1 mouse cellular context compared by ENCODE assay signal in the genomic region with DNA sequence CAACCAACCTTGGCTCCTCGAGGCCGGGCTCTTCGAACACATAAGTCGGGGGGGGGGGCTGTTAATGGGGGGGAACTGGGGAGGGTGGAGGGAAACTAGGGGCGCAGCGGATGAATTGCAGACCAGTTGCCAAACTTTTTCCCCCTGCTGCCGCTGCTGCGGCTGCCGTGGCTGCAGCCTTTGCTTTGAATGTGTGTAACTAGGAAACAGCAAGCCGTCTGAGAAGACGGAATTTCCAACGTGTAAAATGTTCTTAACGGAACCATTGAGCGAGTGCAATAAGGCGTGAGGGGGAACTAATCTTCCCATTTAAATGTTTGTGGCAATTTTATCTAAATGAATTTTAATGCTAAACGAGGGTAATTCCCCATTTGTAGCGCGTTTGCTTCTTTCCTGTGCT.
TF ChIP-seq lines count a peak whose summit lies in the region.

No protein-coding gene starts in this region.

TF ChIP-seq in MEL, 35 proteins besides CTCF, POLR2A, EP300 and RAD21 (continued from another document):
- no peak for TF ChIP-seq MAFK (IDR thresholded peaks at IDR 0.05; ENCODE audit: borderline replicate concordance, low read depth, low read length)
- TF ChIP-seq SIN3A (IDR thresholded peaks at IDR 0.05; ENCODE audit: low read length): peak; percentile 84
- no peak; the same call in 1 of the 2 replicates for TF ChIP-seq MAZ (IDR thresholded peaks at IDR 0.05; ENCODE audit: low read depth, low read length)
- peak; percentile 55 for TF ChIP-seq SMC3 (IDR thresholded peaks at IDR 0.05; ENCODE audit: low read depth, low read length)
- no peak for TF ChIP-seq USF2 (IDR thresholded peaks at IDR 0.05; ENCODE audit: borderline replicate concordance in 1 of 2, insufficient read depth in 1 of 2, low read depth in 1 of 2, low read length in 2 of 2)
- TF ChIP-seq CHD1 (IDR thresholded peaks at IDR 0.05; ENCODE audit: low read depth, low read length): no peak
- peak; percentile 87 for TF ChIP-seq MXI1 (IDR thresholded peaks at IDR 0.05; ENCODE audit: low read depth, low read length)
- no peak for TF ChIP-seq TCF12 (IDR thresholded peaks at IDR 0.05; ENCODE audit: low read depth, low read length)
- TF ChIP-seq TAL1 (IDR thresholded peaks at IDR 0.05; ENCODE audit: low read length): no peak
